Mouse (Mus musculus) lung, postnatal 0 days (tissue): Measurements from ENCODE around the gene Serhl.

ENCODE experiments used
- CTCF ChIP-seq: IDR thresholded peaks from 2 replicates; pipeline ENCODE4 v1.5.1; 2016; ENCODE audit warnings: antibody characterized with exemption, mild to moderate bottlenecking
- EP300 ChIP-seq: IDR thresholded peaks from 2 replicates; pipeline ENCODE4 v1.6.1; 2016; ENCODE audit warnings: antibody characterized with exemption, mild to moderate bottlenecking, control low read depth

- TF ChIP-seq EP300 (no peak), CTCF (no peak)
Measured at GRCm38 (mm10) chr15:83089429-83089605, at the start of gene Serhl.
